Mouse (Mus musculus): ENCODE data around the gene Efcab8. TPM values are rescaled to one million over a fixed set of nuclear protein-coding genes. Genes with fewer than 3 reads are reported as not detected.
A peak's percentile ranks its signal among the peaks of the same experiment; 100 is the strongest.

The Efcab8 gene
- not detected in 2 replicates for polyA plus RNA-seq (2014; fragmentation: Nextera tagmentation; extraction: Ambion mirVana)

GRCm38 (mm10) chr2:153779394-153779981, at the start of gene Efcab8:
Gene Efcab8 (plus strand): TSS chr2:153779931.
- peak within 1 kb of the TSS; percentile 5; the same call in 1 of the 2 replicates for H3K9ac ChIP-seq (ENCODE audit: low read length)
- H3K4me2 ChIP-seq (ENCODE audit: low read length), result peak within 1 kb of the TSS; percentile 65
- 40% methylated on average over 12 of the region's 12 CpGs for WGBS
- no peak for ATAC-seq (ENCODE audit: insufficient number of reproducible peaks, insufficient read depth, low FRiP score, low read depth)
- H3K4me1 ChIP-seq (ENCODE audit: control insufficient read depth in 2 of 2, insufficient read depth in 2 of 2, low read length in 2 of 2), result peaks cover 0 to 11% of the 10 kb centered on the region in 2 experiments; a peak in 2 of 4 replicates
- no peak within 1 kb of the TSS for H3K27ac ChIP-seq (replicated peaks in 1 of 2; ENCODE audit: control insufficient read depth in 1 of 2, insufficient read depth in 1 of 2, low read depth in 2 of 2, low read length in 2 of 2)
- peak within 1 kb of the TSS; percentile 24 to 46 for H3K4me3 ChIP-seq (ENCODE audit: control insufficient read depth in 1 of 2, insufficient read depth in 1 of 2, low read depth in 1 of 2, low read length in 2 of 2)
- H3K27me3 ChIP-seq (ENCODE audit: control insufficient read depth, insufficient read depth, low read length), result no peaks in the 10 kb centered on the region
- no peaks in the 10 kb centered on the region for H3K9me3 ChIP-seq (ENCODE audit: control insufficient read depth, low read length)
- H3K36me3 ChIP-seq (ENCODE audit: control insufficient read depth, insufficient read depth, low read length), result no peaks in the 10 kb centered on the region

GRCm38 (mm10) chr2:153734033-153734432, 45.7 kb upstream of the Efcab8 start:
- Histone ChIP-seq H3K27me3 (ENCODE audit: control insufficient read depth, insufficient read depth, low read length) (no peaks in the 10 kb centered on the region), H3K4me1 (ENCODE audit: control insufficient read depth in 2 of 2, insufficient read depth in 2 of 2, low read length in 2 of 2) (no peaks in the 10 kb centered on the region), H3K4me3 (ENCODE audit: control insufficient read depth in 1 of 2, insufficient read depth in 1 of 2, low read depth in 1 of 2, low read length in 2 of 2) (no peak overlapping the region), H3K9me3 (ENCODE audit: control insufficient read depth, low read length) (no peaks in the 10 kb centered on the region), H3K9ac (ENCODE audit: low read length) (no peak overlapping the region), H3K4me2 (ENCODE audit: low read length) (no peak overlapping the region), H3K27ac (replicated peaks in 1 of 2; ENCODE audit: control insufficient read depth in 1 of 2, insufficient read depth in 1 of 2, low read depth in 2 of 2, low read length in 2 of 2) (no peak overlapping the region), H3K36me3 (ENCODE audit: control insufficient read depth, insufficient read depth, low read length) (no peaks in the 10 kb centered on the region)
- WGBS, result 76% methylated on average over 4 of the region's 4 CpGs
- no peak for ATAC-seq (ENCODE audit: insufficient number of reproducible peaks, insufficient read depth, low FRiP score, low read depth)

DNA sequence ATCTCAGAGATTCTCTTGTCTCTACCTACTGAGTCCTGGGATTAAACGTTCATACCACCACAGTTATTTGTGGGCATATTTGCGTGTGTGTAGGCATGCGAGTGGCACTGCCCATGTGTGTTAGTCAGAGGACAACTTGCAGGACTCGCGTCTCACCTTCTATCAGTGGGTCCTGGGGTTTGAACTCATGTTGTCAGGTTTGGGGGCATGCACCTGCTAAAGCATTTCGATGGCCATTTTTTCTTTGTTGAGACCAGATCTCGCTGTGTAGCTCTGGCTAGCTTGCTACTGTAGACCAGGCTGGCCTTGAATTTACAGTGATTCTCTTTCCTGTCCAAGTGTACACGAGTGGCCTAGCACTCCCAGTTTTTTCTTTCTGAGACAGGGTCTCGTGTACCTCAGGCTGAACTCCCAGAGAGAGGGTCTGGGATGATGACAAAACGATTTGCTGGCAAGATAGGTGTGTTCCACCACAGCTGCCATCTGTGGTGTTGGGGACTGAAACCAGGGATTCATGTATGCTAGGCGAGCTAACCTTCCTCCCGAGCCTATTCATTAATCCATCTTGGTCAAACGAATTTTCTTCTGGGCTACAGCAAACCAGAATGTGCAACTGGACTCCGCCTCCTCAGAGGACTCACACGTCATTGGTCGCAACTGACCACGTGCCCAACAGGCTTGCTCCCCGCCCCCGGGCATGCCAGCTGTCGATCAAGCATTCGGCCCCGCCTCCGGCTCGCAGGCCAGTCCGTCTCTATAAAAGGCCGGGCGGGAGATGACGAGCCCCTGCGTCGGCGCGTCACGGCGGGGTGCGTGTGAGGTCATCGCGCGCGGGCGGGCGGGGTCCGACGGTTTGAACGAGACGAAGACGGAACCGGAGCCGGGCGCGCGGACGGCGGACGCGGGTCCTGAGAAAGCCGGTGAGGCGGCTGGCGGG, 39.0 kb upstream of the Efcab8 start, which contains the start of gene Mapre1:
Gene Mapre1 (plus strand): TSS at position 775 of the 937 bp plus-strand sequence.
- peaks cover 3% of the 10 kb centered on the region; the same call in 1 of the 2 replicates for H3K36me3 ChIP-seq (ENCODE audit: control insufficient read depth, insufficient read depth, low read length)
- peak within 1 kb of the TSS; percentile 93 for H3K4me2 ChIP-seq (ENCODE audit: low read length)
- peak within 1 kb of the TSS; percentile 89 to 96 for H3K27ac ChIP-seq (replicated peaks in 1 of 2; ENCODE audit: control insufficient read depth in 1 of 2, insufficient read depth in 1 of 2, low read depth in 2 of 2, low read length in 2 of 2)
- peak within 1 kb of the TSS; percentile 94 to 96 for H3K4me3 ChIP-seq (ENCODE audit: control insufficient read depth in 1 of 2, insufficient read depth in 1 of 2, low read depth in 1 of 2, low read length in 2 of 2)
- H3K27me3 ChIP-seq (ENCODE audit: control insufficient read depth, insufficient read depth, low read length), result no peaks in the 10 kb centered on the region
- no peaks in the 10 kb centered on the region for H3K9me3 ChIP-seq (ENCODE audit: control insufficient read depth, low read length)
- ATAC-seq (ENCODE audit: insufficient number of reproducible peaks, insufficient read depth, low FRiP score, low read depth), result peak; percentile 96
- 10% methylated on average over 58 of the region's 58 CpGs for WGBS
- H3K9ac ChIP-seq (ENCODE audit: low read length), result peak within 1 kb of the TSS; percentile 95
- H3K4me1 ChIP-seq (ENCODE audit: control insufficient read depth in 2 of 2, insufficient read depth in 2 of 2, low read length in 2 of 2), result peaks cover 15 to 34% of the 10 kb centered on the region in 2 experiments

DNA sequence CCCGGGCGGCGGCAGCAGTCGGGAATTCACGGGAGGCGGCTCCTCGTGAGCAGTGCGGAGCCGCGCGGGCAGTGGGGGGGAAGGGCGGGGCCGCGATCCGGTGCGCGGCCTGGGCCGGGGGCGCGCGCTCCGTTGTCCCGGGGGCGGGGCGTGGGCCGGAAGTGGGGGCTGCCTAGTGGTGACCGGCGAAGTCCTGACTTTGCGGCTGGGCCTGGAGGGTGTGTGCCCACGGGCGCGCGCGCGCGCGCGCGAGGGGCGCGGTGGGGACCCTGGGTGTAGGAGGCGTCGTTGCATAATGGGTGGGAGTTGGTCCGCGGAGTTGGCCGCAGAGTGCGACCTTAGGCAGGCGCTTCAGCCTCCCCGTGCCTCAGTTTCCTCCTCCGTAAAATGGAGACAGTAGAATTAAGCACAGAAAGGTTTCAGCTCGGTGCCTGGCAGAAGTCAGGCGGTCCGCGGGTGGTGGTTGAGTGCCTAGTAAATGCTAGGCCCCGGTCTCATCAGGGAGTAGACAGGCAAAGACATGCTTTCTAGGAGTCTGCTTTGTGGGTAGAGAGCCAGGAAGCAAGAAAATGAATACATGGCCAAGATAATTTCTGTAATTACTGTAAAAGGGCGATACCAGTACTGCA, 38.2 kb upstream of the Efcab8 start:
- peak overlapping the region; percentile 93 for H3K4me2 ChIP-seq (ENCODE audit: low read length)
- H3K27me3 ChIP-seq (ENCODE audit: control insufficient read depth, insufficient read depth, low read length), result no peaks in the 10 kb centered on the region
- peak overlapping the region; percentile 95 for H3K9ac ChIP-seq (ENCODE audit: low read length)
- peak; percentile 87 for ATAC-seq (ENCODE audit: insufficient number of reproducible peaks, insufficient read depth, low FRiP score, low read depth)
- peaks cover 15 to 35% of the 10 kb centered on the region in 2 experiments for H3K4me1 ChIP-seq (ENCODE audit: control insufficient read depth in 2 of 2, insufficient read depth in 2 of 2, low read length in 2 of 2)
- H3K36me3 ChIP-seq (ENCODE audit: control insufficient read depth, insufficient read depth, low read length), result peaks cover 10% of the 10 kb centered on the region
- 3% methylated on average over 49 of the region's 56 CpGs for WGBS
- H3K27ac ChIP-seq (replicated peaks in 1 of 2; ENCODE audit: control insufficient read depth in 1 of 2, insufficient read depth in 1 of 2, low read depth in 2 of 2, low read length in 2 of 2), result peak overlapping the region; percentile 89 to 96
- H3K9me3 ChIP-seq (ENCODE audit: control insufficient read depth, low read length), result no peaks in the 10 kb centered on the region
- H3K4me3 ChIP-seq (ENCODE audit: control insufficient read depth in 1 of 2, insufficient read depth in 1 of 2, low read depth in 1 of 2, low read length in 2 of 2), result peak overlapping the region; percentile 94 to 96

DNA sequence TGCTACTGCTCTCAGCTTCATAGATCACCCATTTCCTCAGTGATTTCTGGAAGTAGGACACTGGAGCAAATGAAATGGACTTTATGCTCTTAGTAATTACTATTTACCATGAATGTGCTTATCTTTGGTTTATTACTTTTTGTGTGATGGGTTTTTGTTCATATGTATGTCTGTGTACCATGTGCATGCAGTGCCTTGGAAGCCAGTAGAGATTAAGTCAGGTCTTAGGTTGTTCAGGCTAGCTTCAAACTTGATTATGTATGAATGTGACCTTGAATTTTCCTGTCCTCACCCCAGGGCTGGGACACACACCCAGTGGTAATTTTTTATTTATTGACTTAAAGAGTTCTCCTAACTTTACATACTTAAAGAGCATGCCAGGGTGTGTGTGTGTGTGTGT, 31.7 kb upstream of the Efcab8 start:
- no peaks in the 10 kb centered on the region for H3K9me3 ChIP-seq (ENCODE audit: control insufficient read depth, low read length)
- H3K4me3 ChIP-seq (ENCODE audit: control insufficient read depth in 1 of 2, insufficient read depth in 1 of 2, low read depth in 1 of 2, low read length in 2 of 2), result no peak overlapping the region
- no peak overlapping the region for H3K4me2 ChIP-seq (ENCODE audit: low read length)
- H3K27ac ChIP-seq (replicated peaks in 1 of 2; ENCODE audit: control insufficient read depth in 1 of 2, insufficient read depth in 1 of 2, low read depth in 2 of 2, low read length in 2 of 2), result no peak overlapping the region
- no peaks in the 10 kb centered on the region for H3K27me3 ChIP-seq (ENCODE audit: control insufficient read depth, insufficient read depth, low read length)
- H3K4me1 ChIP-seq (ENCODE audit: control insufficient read depth in 2 of 2, insufficient read depth in 2 of 2, low read length in 2 of 2), result peaks cover 10 to 47% of the 10 kb centered on the region in 2 experiments
- H3K36me3 ChIP-seq (ENCODE audit: control insufficient read depth, insufficient read depth, low read length), result peaks cover 49% of the 10 kb centered on the region
- ATAC-seq (ENCODE audit: insufficient number of reproducible peaks, insufficient read depth, low FRiP score, low read depth), result no peak
- no peak overlapping the region for H3K9ac ChIP-seq (ENCODE audit: low read length)

- Histone ChIP-seq H3K4me3 (ENCODE audit: control insufficient read depth in 1 of 2, insufficient read depth in 1 of 2, low read depth in 1 of 2, low read length in 2 of 2) (no peak overlapping the region), H3K9me3 (ENCODE audit: control insufficient read depth, low read length) (no peaks in the 10 kb centered on the region), H3K27me3 (ENCODE audit: control insufficient read depth, insufficient read depth, low read length) (no peaks in the 10 kb centered on the region), H3K27ac (replicated peaks in 1 of 2; ENCODE audit: control insufficient read depth in 1 of 2, insufficient read depth in 1 of 2, low read depth in 2 of 2, low read length in 2 of 2) (peak overlapping the region in 1 of 2 experiments; percentile 10; a peak in 1 of 4 replicates), H3K9ac (ENCODE audit: low read length) (no peak overlapping the region), H3K4me1 (ENCODE audit: control insufficient read depth in 2 of 2, insufficient read depth in 2 of 2, low read length in 2 of 2) (peaks cover 4 to 26% of the 10 kb centered on the region in 2 experiments), H3K36me3 (ENCODE audit: control insufficient read depth, insufficient read depth, low read length) (peaks cover 61% of the 10 kb centered on the region), H3K4me2 (ENCODE audit: low read length) (no peak overlapping the region)
- ATAC-seq (ENCODE audit: insufficient number of reproducible peaks, insufficient read depth, low FRiP score, low read depth), result no peak
- WGBS, result 49% methylated on average over 2 of the region's 2 CpGs
These were observed 29.4 kb upstream of the Efcab8 start for GRCm38 (mm10) chr2:153750363-153750762.

DNA sequence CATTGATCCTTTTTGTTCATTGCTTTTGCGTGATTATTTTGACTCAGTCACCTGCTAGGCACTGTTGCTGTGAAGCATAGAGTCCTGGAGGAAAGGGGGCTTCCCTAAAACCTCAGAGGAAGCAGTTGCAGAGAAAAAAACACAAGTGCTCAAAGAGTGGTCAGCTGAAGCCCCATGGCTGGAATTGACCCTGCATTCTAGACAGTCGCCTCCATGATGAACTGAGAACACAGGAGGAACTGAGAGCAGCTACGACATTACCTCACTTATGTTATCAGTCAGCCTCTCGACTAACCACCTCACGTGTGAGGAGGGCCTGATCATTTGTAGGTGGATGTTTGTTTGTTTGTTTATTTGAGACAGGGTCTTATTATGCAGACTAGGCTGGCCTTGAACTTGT, 17.6 kb upstream of the Efcab8 start:
- no peak overlapping the region for H3K4me3 ChIP-seq (ENCODE audit: control insufficient read depth in 1 of 2, insufficient read depth in 1 of 2, low read depth in 1 of 2, low read length in 2 of 2)
- H3K9ac ChIP-seq (ENCODE audit: low read length), result no peak overlapping the region
- no peaks in the 10 kb centered on the region for H3K27me3 ChIP-seq (ENCODE audit: control insufficient read depth, insufficient read depth, low read length)
- WGBS, result 45% methylated on average over 5 of the region's 5 CpGs
- H3K4me2 ChIP-seq (ENCODE audit: low read length), result no peak overlapping the region
- H3K27ac ChIP-seq (replicated peaks in 1 of 2; ENCODE audit: control insufficient read depth in 1 of 2, insufficient read depth in 1 of 2, low read depth in 2 of 2, low read length in 2 of 2), result peak overlapping the region in 1 of 2 experiments; percentile 11; a peak in 1 of 4 replicates
- peaks cover 100% of the 10 kb centered on the region for H3K36me3 ChIP-seq (ENCODE audit: control insufficient read depth, insufficient read depth, low read length)
- H3K9me3 ChIP-seq (ENCODE audit: control insufficient read depth, low read length), result no peaks in the 10 kb centered on the region
- ATAC-seq (ENCODE audit: insufficient number of reproducible peaks, insufficient read depth, low FRiP score, low read depth), result no peak
- H3K4me1 ChIP-seq (ENCODE audit: control insufficient read depth in 2 of 2, insufficient read depth in 2 of 2, low read length in 2 of 2), result peaks cover 6 to 16% of the 10 kb centered on the region in 2 experiments

Data from heart, embryonic 14.5 days (tissue).